Mouse (Mus musculus) liver, embryonic 14.5 days (tissue): ENCODE measurements around the gene Flcn. TPM values are rescaled to one million over a fixed set of nuclear protein-coding genes. Genes with fewer than 3 reads are reported as not detected.

Experiments
- ATAC-seq: fragments of 200-750 bp; cut with Nextera tagmentation; 2 replicates; pipeline ENCODE4 v1.8.0; 2017; ENCODE audit warnings: moderate number of reproducible peaks, mild to moderate bottlenecking, moderate library complexity; ENCODE audit not compliant: insufficient read depth
- DNase-seq, 3 experiments: peaks; one replicate each; pipeline ENCODE4 v3.0.0-alpha.2; 2012 to 2013; ENCODE audit warnings: low read depth in 3 of 3, low spot score in 3 of 3
- H3K27ac ChIP-seq: fragments of 300-500 bp; sonication (generic); 2 replicates; pipeline ENCODE4 v1.5.1; 2014; ENCODE audit warnings: moderate library complexity, mild to moderate bottlenecking, control low read depth, inconsistent platforms
- H3K27me3 ChIP-seq: fragments of 300-500 bp; sonication (generic); 2 replicates; pipeline ENCODE4 v1.6.1; 2014; ENCODE audit warnings: mild to moderate bottlenecking, low read length, moderate library complexity; ENCODE audit not compliant: control insufficient read depth, insufficient read depth
- H3K36me3 ChIP-seq: fragments of 300-500 bp; sonication (generic); replicated peaks from 2 replicates; pipeline ENCODE4 v1.6.1; 2014; ENCODE audit warnings: low read depth; ENCODE audit not compliant: control insufficient read depth, insufficient read depth
- H3K4me1 ChIP-seq, 2 experiments: fragments of 200-500 bp in 1 of 2; fragments of 300-500 bp in 1 of 2; sonication (generic) in 1 of 2; replicated peaks; 2 replicates each; pipeline ENCODE4 v1.6.1; 2012 to 2014; ENCODE audit warnings: antibody characterized with exemption in 1 of 2, inconsistent platforms in 1 of 2, low read length in 1 of 2; ENCODE audit not compliant: control insufficient read depth in 2 of 2, insufficient read depth in 2 of 2
- H3K4me2 ChIP-seq: fragments of 300-500 bp; sonication (generic); 2 replicates; pipeline ENCODE4 v1.6.1; 2014; ENCODE audit warnings: low read depth, mild to moderate bottlenecking, control low read depth, moderate library complexity
- H3K4me3 ChIP-seq, 2 experiments: fragments of 200-500 bp in 1 of 2; fragments of 300-500 bp in 1 of 2; sonication (generic) in 1 of 2; 2 replicates each; pipeline ENCODE4 v1.5.1; 2012 to 2014; ENCODE audit warnings: low read depth in 2 of 2, low read length in 2 of 2, mild to moderate bottlenecking in 2 of 2, control low read depth in 1 of 2, inconsistent platforms in 1 of 2, moderate library complexity in 1 of 2; ENCODE audit not compliant: insufficient read depth in 1 of 2
- H3K9ac ChIP-seq: fragments of 300-500 bp; sonication (generic); replicated peaks from 2 replicates; pipeline ENCODE4 v1.6.1; 2014; ENCODE audit warnings: mild to moderate bottlenecking, control low read depth, moderate library complexity
- H3K9me3 ChIP-seq: fragments of 300-500 bp; sonication (generic); 2 replicates; pipeline ENCODE4 v1.6.1; 2016; ENCODE audit warnings: low read length, mixed read lengths; ENCODE audit not compliant: control insufficient read depth
- CTCF ChIP-seq: IDR thresholded peaks from 2 replicates; pipeline ENCODE4 v1.5.1; 2016; ENCODE audit warnings: antibody characterized with exemption, low read depth, control low read depth
- EP300 ChIP-seq: IDR thresholded peaks from 2 replicates; pipeline ENCODE4 v1.6.1; 2016; ENCODE audit warnings: antibody characterized with exemption, low read depth
- WGBS: fragments of 180-500 bp; shearing (Covaris S2); extraction: QIAGEN DNeasy Blood & Tissue Kit; methylation state at CpG from one replicate; pipeline ENCODE4 v1.1.7; 2014; ENCODE audit not compliant: insufficient replicate concordance; 5-methylcytosine and 5-hydroxymethylcytosine counted together
- polyA plus RNA-seq, 2 experiments: library from polyadenylated mRNA; depleted of rRNA in 1 of 2; stranded (reverse) in 1 of 2; unstranded in 1 of 2; fragments of >200 nt; fragmentation: Nextera tagmentation in 1 of 2; extraction: Ambion mirVana in 1 of 2; gene quantifications; 2 replicates each; pipeline versions ENCODE4 v1.2.1 to v1.2.3; 2012 to 2014

Flcn gene
- polyA plus RNA-seq, 2 experiments, result 7.2 to 11.1 TPM

GRCm38 (mm10) chr11:59786444-59787198, 23.2 kb downstream of the Flcn start:
- no peak for DNase-seq

DNA sequence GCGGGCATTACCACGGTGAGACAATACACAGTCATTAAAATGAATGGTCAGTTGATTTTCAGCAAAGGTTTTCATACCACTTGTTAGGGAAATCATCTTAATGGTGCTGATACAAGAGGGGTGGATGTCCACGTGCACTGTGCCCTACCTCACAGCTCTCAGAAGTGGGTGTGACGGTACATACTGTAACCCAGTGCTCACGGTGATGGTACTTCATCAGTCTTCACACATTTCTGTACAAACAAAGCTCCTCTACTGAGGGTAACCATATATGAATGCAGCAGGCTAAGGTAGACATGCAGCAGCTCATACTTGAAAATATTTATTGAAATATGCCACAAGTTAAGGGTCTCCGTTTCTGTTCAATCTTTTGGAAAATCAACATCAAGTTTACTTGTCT, 26.2 kb downstream of the Flcn start:
- Histone ChIP-seq H3K9ac (no peak overlapping the region), H3K27me3 (no peaks in the 10 kb centered on the region), H3K36me3 (no peaks in the 10 kb centered on the region), H3K4me3 (no peak overlapping the region), H3K4me1 (no peaks in the 10 kb centered on the region), H3K27ac (no peak overlapping the region), H3K4me2 (no peak overlapping the region), H3K9me3 (no peaks in the 10 kb centered on the region)
- DNase-seq, result no peak
- ATAC-seq, result no peak
- 81% methylated on average over 6 of the region's 6 CpGs for WGBS
- TF ChIP-seq CTCF, result no peak
- TF ChIP-seq EP300, result no peak

More at GRCm38 (mm10) chr11:59786444-59787198, 23.2 kb downstream of the Flcn start:
- peak overlapping the region; percentile 73 for H3K4me2 ChIP-seq
- H3K4me3 ChIP-seq, result peak overlapping the region; percentile 20 to 54
- no peaks in the 10 kb centered on the region for H3K36me3 ChIP-seq
- 39% methylated on average over 15 of the region's 15 CpGs for WGBS
- no peaks in the 10 kb centered on the region for H3K27me3 ChIP-seq
- peak; percentile 2; the same call in 1 of the 2 replicates for ATAC-seq
- no peak for TF ChIP-seq EP300
- TF ChIP-seq CTCF, result no peak
- H3K9ac ChIP-seq, result peak overlapping the region; percentile 51
- no peaks in the 10 kb centered on the region for H3K4me1 ChIP-seq
- no peak overlapping the region for H3K27ac ChIP-seq
- H3K9me3 ChIP-seq, result no peaks in the 10 kb centered on the region

- DNase-seq, result no peak
- Histone ChIP-seq H3K9ac (no peak overlapping the region), H3K4me3 (no peak overlapping the region), H3K36me3 (no peaks in the 10 kb centered on the region), H3K4me1 (no peaks in the 10 kb centered on the region), H3K9me3 (no peaks in the 10 kb centered on the region), H3K4me2 (no peak overlapping the region), H3K27me3 (no peaks in the 10 kb centered on the region), H3K27ac (no peak overlapping the region)
- TF ChIP-seq EP300, result no peak
- no peak for TF ChIP-seq CTCF
- 70% methylated on average over 7 of the region's 7 CpGs for WGBS
- ATAC-seq, result no peak
Measured at GRCm38 (mm10) chr11:59782091-59782590, 27.7 kb downstream of the Flcn start.

- Histone ChIP-seq H3K9ac (no peak overlapping the region), H3K27ac (no peak overlapping the region), H3K4me1 (no peaks in the 10 kb centered on the region), H3K27me3 (no peaks in the 10 kb centered on the region), H3K9me3 (no peaks in the 10 kb centered on the region), H3K4me2 (no peak overlapping the region), H3K36me3 (no peaks in the 10 kb centered on the region), H3K4me3 (no peak overlapping the region)
- no peak for DNase-seq
- ATAC-seq, result no peak
- 65% methylated on average over 4 of the region's 4 CpGs for WGBS
- TF ChIP-seq EP300 (no peak), CTCF (no peak)
Measured at GRCm38 (mm10) chr11:59780241-59780640, 29.6 kb downstream of the Flcn start.

DNA sequence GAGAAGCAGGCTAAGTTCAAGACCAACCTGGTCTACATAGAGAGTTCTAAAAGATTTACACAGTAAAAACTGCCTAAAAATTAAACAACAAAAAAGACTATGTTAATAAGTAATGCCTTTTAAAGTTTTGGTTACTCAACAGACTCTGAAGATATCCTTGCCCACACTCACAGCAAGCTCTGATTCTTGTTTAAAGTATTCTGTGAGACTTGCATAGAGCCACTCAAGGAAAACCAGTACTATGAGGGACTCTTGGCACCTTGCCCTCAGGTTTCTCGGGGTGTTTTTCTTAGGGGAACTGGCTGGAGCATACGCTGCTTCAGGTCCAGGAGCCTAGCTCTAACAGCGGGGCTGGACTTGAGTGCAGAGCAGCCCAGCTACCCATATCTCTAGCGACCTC, 30.4 kb downstream of the Flcn start:
- ATAC-seq (no peak), DNase-seq (no peak)
- Histone ChIP-seq H3K9ac (no peak overlapping the region), H3K36me3 (no peaks in the 10 kb centered on the region), H3K9me3 (no peaks in the 10 kb centered on the region), H3K27ac (no peak overlapping the region), H3K4me3 (no peak overlapping the region), H3K4me1 (no peaks in the 10 kb centered on the region), H3K4me2 (no peak overlapping the region), H3K27me3 (no peaks in the 10 kb centered on the region)
- 78% methylated on average over 4 of the region's 4 CpGs for WGBS
- TF ChIP-seq EP300, result no peak
- no peak for TF ChIP-seq CTCF
